Mouse (Mus musculus): ENCODE data around the gene Bdh2. TPM values are rescaled to one million over a fixed set of nuclear protein-coding genes. Genes with fewer than 3 reads are reported as not detected.

Gene Bdh2
- 2.0 and 2.4 TPM in 2 replicates for polyA plus RNA-seq (2012; rRNA removed)

- peak; percentile 96 for DNase-seq (ENCODE audit: low read depth)
- TF ChIP-seq CTCF (IDR thresholded peaks at IDR 0.05; ENCODE audit: borderline replicate concordance, extremely low read depth, insufficient read depth, insufficient read length) = peak; percentile 86; the same call in 1 of the 2 replicates
- TF ChIP-seq POLR2A (IDR thresholded peaks at IDR 0.05; ENCODE audit: borderline replicate concordance, extremely low read depth, insufficient read depth, insufficient read length, poor library complexity, severe bottlenecking) = no peak
Measured at GRCm38 (mm10) chr3:135280669-135281415, at the start of gene Bdh2. Gene Bdh2 (plus strand): TSS chr3:135281221.

DNA sequence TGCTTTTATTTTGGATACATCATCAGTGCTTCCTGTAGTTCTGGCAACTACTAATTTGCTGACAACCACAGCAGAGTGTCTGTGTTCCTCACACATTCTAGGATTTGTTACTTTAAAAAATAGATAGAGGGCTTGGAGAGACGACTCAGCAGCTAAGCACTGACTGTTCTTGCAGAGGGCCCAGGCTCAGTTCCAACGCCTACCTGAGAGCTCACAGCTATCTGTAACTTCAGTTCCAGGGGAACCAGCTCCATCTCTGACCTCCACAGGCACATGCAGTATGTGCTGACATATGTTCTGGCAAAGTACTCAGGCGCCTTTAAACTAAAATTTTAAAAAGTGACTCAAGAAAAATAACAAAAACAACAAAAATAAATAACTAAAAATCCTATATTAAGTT is 49.0 kb upstream of the Bdh2 start:
- no peak for DNase-seq (ENCODE audit: low read depth)
- TF ChIP-seq POLR2A (IDR thresholded peaks at IDR 0.05; ENCODE audit: borderline replicate concordance, extremely low read depth, insufficient read depth, insufficient read length, poor library complexity, severe bottlenecking) (no peak), CTCF (IDR thresholded peaks at IDR 0.05; ENCODE audit: borderline replicate concordance, extremely low read depth, insufficient read depth, insufficient read length) (no peak)

DNA sequence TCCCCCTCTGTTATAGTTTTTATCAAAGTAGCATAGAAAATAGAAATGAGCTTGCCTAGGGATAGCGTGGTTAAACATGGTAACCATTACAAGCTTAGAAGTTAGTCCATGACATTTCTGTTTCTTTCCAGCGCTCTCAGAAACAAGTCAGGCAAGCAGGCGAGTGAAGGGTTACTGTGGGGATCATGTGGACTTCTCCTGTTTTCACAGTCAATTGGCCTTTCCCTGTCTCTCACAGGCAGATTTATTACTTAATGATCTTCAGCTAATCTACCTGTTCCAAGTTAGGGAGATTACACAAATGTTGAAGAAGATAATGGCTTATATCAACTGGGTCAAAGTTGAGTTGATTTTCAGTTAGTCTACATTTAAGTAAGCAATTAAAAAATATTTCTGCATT is 48.6 kb upstream of the Bdh2 start:
- TF ChIP-seq POLR2A (IDR thresholded peaks at IDR 0.05; ENCODE audit: borderline replicate concordance, extremely low read depth, insufficient read depth, insufficient read length, poor library complexity, severe bottlenecking) (no peak), CTCF (IDR thresholded peaks at IDR 0.05; ENCODE audit: borderline replicate concordance, extremely low read depth, insufficient read depth, insufficient read length) (no peak)
- DNase-seq (ENCODE audit: low read depth) = no peak

DNA sequence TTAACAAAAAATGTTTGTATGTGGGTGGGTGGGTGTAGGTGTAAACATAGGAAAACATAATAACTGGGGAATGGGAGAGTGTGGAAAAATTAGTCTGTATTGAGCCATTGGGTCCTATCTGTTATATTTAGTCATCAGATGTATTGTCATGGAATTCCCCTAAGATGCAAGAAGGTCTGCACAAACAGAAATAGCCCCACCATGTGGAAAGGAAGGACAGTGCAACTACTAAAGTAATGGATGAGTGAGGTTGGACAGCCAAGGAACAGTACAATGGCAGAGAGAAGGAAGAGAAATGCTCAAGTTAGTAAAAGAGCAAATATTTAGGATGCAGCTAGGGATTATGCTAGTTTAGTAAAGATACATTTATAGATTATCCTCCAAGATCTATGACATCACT is 35.3 kb upstream of the Bdh2 start:
- no peak for TF ChIP-seq POLR2A (IDR thresholded peaks at IDR 0.05; ENCODE audit: borderline replicate concordance, extremely low read depth, insufficient read depth, insufficient read length, poor library complexity, severe bottlenecking)
- TF ChIP-seq CTCF (IDR thresholded peaks at IDR 0.05; ENCODE audit: borderline replicate concordance, extremely low read depth, insufficient read depth, insufficient read length) = peak; percentile 38; the same call in 1 of the 2 replicates

GRCm38 (mm10) chr3:135246828-135247227 is 34.2 kb upstream of the Bdh2 start:
- no peak for DNase-seq (ENCODE audit: low read depth)
- no peak for TF ChIP-seq CTCF (IDR thresholded peaks at IDR 0.05; ENCODE audit: borderline replicate concordance, extremely low read depth, insufficient read depth, insufficient read length)
- no peak for TF ChIP-seq POLR2A (IDR thresholded peaks at IDR 0.05; ENCODE audit: borderline replicate concordance, extremely low read depth, insufficient read depth, insufficient read length, poor library complexity, severe bottlenecking)

More for the DNA sequence above, 35.3 kb upstream of the Bdh2 start:
- DNase-seq (ENCODE audit: low read depth) = peak; percentile 32

DNA sequence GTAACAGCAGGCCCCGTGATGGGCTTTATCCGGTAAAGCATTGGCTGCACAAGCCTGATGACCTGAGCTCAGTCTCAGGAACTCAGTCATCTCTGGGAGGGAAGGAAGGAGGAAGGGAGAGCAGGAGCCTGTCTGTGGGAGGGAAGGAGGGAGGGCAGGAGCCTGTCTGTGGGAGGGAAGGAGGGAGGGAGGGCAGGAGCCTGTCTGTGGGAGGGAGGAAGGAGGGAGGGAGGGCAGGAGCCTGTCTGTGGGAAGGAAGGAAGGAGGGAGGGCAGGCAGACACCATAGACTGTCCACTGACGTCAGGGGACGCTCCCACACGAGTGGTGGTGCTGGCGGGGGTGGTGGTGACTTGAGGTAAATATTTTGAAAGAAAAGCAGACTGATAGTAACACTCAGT is 31.9 kb upstream of the Bdh2 start:
- TF ChIP-seq CTCF (IDR thresholded peaks at IDR 0.05; ENCODE audit: borderline replicate concordance, extremely low read depth, insufficient read depth, insufficient read length) (no peak), POLR2A (IDR thresholded peaks at IDR 0.05; ENCODE audit: borderline replicate concordance, extremely low read depth, insufficient read depth, insufficient read length, poor library complexity, severe bottlenecking) (no peak)
- DNase-seq (ENCODE audit: low read depth) = peak; percentile 23

GRCm38 (mm10) chr3:135251825-135252224 is 29.2 kb upstream of the Bdh2 start:
- no peak for DNase-seq (ENCODE audit: low read depth)
- TF ChIP-seq CTCF (IDR thresholded peaks at IDR 0.05; ENCODE audit: borderline replicate concordance, extremely low read depth, insufficient read depth, insufficient read length) (no peak), POLR2A (IDR thresholded peaks at IDR 0.05; ENCODE audit: borderline replicate concordance, extremely low read depth, insufficient read depth, insufficient read length, poor library complexity, severe bottlenecking) (no peak)

DNA sequence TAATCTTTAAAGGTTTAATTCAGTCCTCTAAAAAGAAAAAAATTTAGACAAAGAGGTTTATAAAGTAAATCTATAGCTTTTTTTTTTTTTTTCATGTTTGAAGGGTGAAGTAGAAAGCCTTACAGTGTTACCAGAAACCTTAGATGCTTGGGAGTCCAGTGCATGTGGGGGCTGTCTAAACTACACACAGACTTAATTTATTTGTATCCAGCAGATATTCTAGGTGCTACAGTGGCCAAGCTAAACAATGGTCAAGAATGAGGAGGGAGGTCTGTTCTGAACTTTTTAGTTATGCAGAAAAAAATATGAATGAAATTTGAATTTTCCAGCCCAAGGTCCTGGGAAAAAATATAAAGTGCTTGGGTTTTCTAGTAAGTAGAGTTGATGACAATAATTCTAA is 26.2 kb upstream of the Bdh2 start:
- no peak for DNase-seq (ENCODE audit: low read depth)
- TF ChIP-seq CTCF (IDR thresholded peaks at IDR 0.05; ENCODE audit: borderline replicate concordance, extremely low read depth, insufficient read depth, insufficient read length) (no peak), POLR2A (IDR thresholded peaks at IDR 0.05; ENCODE audit: borderline replicate concordance, extremely low read depth, insufficient read depth, insufficient read length, poor library complexity, severe bottlenecking) (no peak)

- no peak for DNase-seq (ENCODE audit: low read depth)
- no peak for TF ChIP-seq POLR2A (IDR thresholded peaks at IDR 0.05; ENCODE audit: borderline replicate concordance, extremely low read depth, insufficient read depth, insufficient read length, poor library complexity, severe bottlenecking)
- no peak for TF ChIP-seq CTCF (IDR thresholded peaks at IDR 0.05; ENCODE audit: borderline replicate concordance, extremely low read depth, insufficient read depth, insufficient read length)
Measured at GRCm38 (mm10) chr3:135258919-135259318, 22.1 kb upstream of the Bdh2 start.

DNA sequence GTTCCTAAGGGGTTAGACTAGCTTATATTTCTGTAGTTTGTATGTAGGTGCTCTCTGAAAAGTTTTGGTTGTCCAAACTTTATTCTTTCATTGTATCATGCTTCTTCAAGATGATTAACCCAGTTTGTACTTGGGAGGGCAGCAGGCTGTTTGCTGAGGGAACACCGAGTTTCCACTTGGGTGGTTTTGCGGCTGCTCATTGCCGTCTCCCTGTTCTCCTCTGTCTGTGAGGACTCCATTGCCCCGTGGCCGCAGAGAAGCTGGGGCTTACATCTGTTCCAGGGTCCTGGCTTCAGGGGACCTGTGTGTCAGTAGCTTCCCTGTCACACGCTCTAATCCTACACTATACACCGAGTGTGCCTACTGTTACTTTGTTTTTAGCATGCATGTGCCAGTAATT is 20.8 kb upstream of the Bdh2 start:
- DNase-seq (ENCODE audit: low read depth) = no peak
- TF ChIP-seq CTCF (IDR thresholded peaks at IDR 0.05; ENCODE audit: borderline replicate concordance, extremely low read depth, insufficient read depth, insufficient read length) = no peak
- no peak for TF ChIP-seq POLR2A (IDR thresholded peaks at IDR 0.05; ENCODE audit: borderline replicate concordance, extremely low read depth, insufficient read depth, insufficient read length, poor library complexity, severe bottlenecking)

DNA sequence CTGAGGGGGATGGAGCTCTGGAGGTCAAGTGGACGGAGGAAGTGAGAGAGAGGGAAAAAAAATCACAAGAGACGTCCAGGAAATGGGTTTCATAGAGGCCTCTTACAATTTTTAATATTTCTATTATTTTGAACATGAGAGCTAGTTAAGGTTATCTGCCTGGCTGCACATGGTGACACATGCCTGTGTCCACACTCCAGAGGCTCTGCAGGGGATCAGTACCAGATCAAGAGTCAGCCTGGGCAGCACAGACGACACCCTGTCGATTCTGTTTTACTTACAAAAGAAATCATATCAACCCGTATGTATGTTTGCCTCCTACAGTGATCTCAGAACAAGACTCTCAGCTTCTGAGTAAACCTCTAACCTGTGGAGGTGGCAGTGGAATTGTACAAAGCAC is 12.4 kb upstream of the Bdh2 start:
- no peak for DNase-seq (ENCODE audit: low read depth)
- no peak for TF ChIP-seq POLR2A (IDR thresholded peaks at IDR 0.05; ENCODE audit: borderline replicate concordance, extremely low read depth, insufficient read depth, insufficient read length, poor library complexity, severe bottlenecking)
- no peak for TF ChIP-seq CTCF (IDR thresholded peaks at IDR 0.05; ENCODE audit: borderline replicate concordance, extremely low read depth, insufficient read depth, insufficient read length)

DNA sequence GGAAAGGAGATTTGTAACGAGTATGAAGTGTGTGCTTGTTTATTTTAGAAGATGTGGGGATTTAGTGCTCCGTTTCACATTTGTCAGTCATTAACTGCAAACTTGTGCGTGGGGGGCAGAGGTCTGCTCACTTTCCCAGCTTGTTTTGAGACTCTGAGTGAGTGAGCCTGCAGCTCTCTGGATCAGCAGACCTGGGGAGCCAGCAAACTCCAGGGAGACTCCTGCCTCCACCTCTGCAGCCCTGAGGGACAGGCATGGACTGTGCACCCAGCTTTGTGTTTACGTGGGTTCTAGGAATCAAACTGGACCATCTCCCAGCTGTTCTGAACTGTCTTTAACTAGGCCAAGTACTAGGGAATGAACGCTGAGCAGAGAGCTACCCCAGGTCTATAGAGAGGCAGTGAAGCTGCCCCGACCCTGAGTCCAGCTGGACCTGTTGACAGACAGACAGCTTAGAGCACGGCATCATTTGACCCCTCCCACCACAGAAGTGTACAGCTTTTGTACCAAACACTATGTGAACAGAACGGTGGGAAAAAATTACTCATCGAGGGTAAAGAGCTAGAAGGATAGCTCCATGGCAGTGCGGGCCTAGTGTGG is 11.5 kb upstream of the Bdh2 start:
- no peak for DNase-seq (ENCODE audit: low read depth)
- TF ChIP-seq POLR2A (IDR thresholded peaks at IDR 0.05; ENCODE audit: borderline replicate concordance, extremely low read depth, insufficient read depth, insufficient read length, poor library complexity, severe bottlenecking) (no peak), CTCF (IDR thresholded peaks at IDR 0.05; ENCODE audit: borderline replicate concordance, extremely low read depth, insufficient read depth, insufficient read length) (no peak)

Data from brain, embryonic 14.5 days (tissue).